Mouse (Mus musculus) heart, adult 10 weeks (tissue): ENCODE results near the gene Gstt2. TPM values are rescaled to one million over a fixed set of nuclear protein-coding genes. Genes with fewer than 3 reads are reported as not detected.

Experiments used
- polyA plus RNA-seq: library from polyadenylated mRNA; stranded (reverse); fragments of 350-450 nt; fragmentation: Illumina TruSeq; extraction: RNeasy Lipid Tissue Mini Kit (QIAGEN cat#74804); gene quantifications from one replicate; pipeline ENCODE4 v1.2.3, GENCODE M21; 2014; ENCODE audit warnings: low read depth, low replicate concordance

The Gstt2 gene
- 20.2 TPM for polyA plus RNA-seq

DNA sequence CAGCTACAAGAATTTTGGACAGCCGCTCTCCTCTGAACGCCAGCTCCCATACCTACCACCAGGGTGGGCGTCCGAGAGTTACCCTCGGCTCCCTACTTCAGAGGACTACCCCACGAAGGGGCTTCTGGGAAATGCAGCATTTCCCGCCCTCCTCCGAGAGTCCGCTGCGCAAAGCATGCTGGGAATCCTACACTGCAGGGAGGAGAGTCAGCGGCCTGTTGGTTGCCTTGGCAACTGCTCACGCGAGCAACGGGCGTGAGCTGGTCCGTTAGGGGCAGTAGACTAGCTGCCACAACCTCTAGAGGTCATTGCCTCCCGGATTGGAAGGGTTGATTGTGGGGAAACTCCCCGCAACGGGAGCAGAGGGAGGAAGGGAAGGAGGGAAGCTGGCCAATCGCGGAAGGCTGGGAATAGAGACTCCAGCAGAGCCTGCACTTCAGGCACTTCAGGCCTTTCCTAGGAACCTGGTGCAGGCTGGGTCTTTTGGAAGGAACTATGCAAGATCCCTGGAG, at the start of gene Gstt2:
Gene Gstt2 (minus strand): TSS at position 177 of the 512 bp plus-strand sequence.

DNA sequence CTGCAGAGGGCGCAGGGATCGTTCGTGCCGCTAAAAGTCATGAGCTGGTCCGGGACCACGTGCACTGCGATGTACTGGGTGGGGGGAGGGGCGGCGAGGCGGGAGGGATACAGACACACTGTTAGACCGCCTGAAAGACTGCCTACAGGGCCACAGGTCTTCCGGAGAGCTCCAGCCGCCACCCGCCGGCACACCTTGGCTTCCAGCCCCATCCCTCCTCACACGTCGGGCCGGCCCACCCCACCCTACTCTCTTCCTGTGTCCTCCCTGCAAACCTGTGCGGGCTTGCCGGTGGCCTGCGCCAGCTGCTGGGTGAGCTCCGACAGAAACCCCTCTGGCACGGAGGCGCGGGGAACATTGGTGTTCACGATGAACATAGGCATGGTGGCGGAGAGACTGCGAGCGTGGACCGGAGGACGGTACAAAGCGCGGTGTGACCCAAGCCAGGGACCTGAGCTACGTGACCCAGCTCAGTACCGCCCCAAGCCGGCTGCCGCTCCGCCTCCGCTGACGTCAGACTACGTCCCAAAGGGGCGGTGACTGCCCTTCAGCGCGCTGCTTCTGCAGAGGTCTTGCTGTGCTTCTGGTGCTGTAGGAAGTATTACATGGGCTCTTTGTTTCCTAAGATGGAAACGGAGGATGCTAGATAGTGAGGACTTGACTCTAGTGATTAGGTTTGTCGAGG, 22.7 kb upstream of the Gstt2 start, which contains the start of gene Mif:
Gene Mif (minus strand): TSS at position 455 of the 685 bp plus-strand sequence.

GRCm38 (mm10) chr10:75822443-75822842, 14.8 kb downstream of the Gstt2 start, which contains the start of gene Gstt4:
Gene Gstt4 (minus strand): TSS chr10:75822543.

GRCm38 (mm10) chr10:75798176-75798696, 39.0 kb downstream of the Gstt2 start, which contains the start of gene Gstt1:
Gene Gstt1 (minus strand): TSS chr10:75798584.

Other genes with a start within 250 kb of the Gstt2 start
- gene Ggt5, start 248.1 kb downstream of the Gstt2 start, polyA plus RNA-seq: 6.0 TPM
- 2.1 TPM for gene Susd2, start 193.4 kb downstream of the Gstt2 start, polyA plus RNA-seq
- 16.5 TPM for gene Cabin1, start 73.1 kb downstream of the Gstt2 start, polyA plus RNA-seq
- gene Ddt, start 64.0 kb downstream of the Gstt2 start, polyA plus RNA-seq: 148 TPM
- gene Gm20441, start 56.5 kb downstream of the Gstt2 start, polyA plus RNA-seq: not detected
- gene Gstt3, start 56.0 kb downstream of the Gstt2 start, polyA plus RNA-seq: 4.7 TPM
- 37.9 TPM for gene Gstt1, start 38.8 kb downstream of the Gstt2 start, polyA plus RNA-seq
- not detected for gene Gstt4, start 14.9 kb downstream of the Gstt2 start, polyA plus RNA-seq
- 174 TPM for gene Mif, start 22.8 kb upstream of the Gstt2 start, polyA plus RNA-seq
- gene Derl3, start 56.0 kb upstream of the Gstt2 start, polyA plus RNA-seq: 0.73 TPM
- gene Smarcb1, start 84.2 kb upstream of the Gstt2 start, polyA plus RNA-seq: 25.2 TPM
- 1,332 TPM for gene Chchd10, start 95.7 kb upstream of the Gstt2 start, polyA plus RNA-seq
- gene Mmp11, start 99.1 kb upstream of the Gstt2 start, polyA plus RNA-seq: 9.6 TPM
- gene Gm867, start 103.2 kb upstream of the Gstt2 start, polyA plus RNA-seq: not detected
- not detected for gene Vpreb3, start 105.6 kb upstream of the Gstt2 start, polyA plus RNA-seq
- gene Gm5134, start 117.1 kb upstream of the Gstt2 start, polyA plus RNA-seq: not detected
- gene Zfp280b, start 195.2 kb upstream of the Gstt2 start, polyA plus RNA-seq: 4.6 TPM